Mouse (Mus musculus) right cerebral cortex, postnatal 36 days (tissue): ENCODE measurements around the gene Ninl.

Source experiments
- DNase-seq, 2 experiments: peaks; one replicate each; pipeline ENCODE4 v3.0.0; 2022; ENCODE audit warnings: low spot score in 2 of 2, mixed read lengths in 1 of 2

Ninl gene

GRCm38 (mm10) chr2:150904936-150905450 is 134.2 kb downstream of the Ninl start, which contains the start of gene Gins1:
Gene Gins1 (plus strand): TSS chr2:150905400.
- DNase-seq = no peak

DNA sequence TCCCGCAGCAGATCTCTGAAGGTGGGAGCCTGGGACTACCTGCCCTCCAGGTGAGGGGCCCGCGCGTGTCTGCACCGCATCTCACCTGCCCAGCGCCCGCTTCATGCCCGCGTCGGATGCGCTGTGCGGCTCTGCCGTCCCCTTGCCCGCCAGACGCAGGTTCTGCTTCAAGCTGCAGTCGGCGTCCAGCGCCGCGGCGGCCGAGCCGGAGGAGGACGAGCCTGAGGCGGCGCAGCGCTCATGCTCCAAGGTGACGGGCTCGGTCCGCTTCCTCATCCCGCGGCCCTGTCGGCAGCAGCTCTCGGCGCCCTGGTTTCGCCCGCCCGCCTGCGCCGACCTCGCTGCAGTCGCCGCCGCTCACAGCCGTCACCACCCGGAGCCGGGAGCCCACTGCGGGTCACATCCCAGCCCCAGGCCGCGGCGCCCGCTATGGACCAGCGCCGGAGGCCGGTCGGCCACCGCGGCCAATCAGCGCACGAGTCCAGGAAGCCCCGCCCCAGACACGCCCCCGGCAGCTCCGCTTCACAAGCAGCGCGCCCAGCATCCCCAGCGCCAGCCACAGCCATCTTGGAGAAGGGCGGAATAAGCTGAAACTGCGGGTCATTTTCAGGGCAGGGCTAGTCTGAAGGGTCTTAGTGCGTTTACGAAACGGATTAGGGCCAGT is 134.8 kb downstream of the Ninl start, which contains the start of gene Abhd12:
Abhd12 (minus strand) TSS at position 470 of the 664 bp plus-strand sequence.
- peak; percentile 96 for DNase-seq

- no peak for DNase-seq
These were observed 136.8 kb downstream of the Ninl start for GRCm38 (mm10) chr2:150902347-150902746.

GRCm38 (mm10) chr2:150900341-150900740 is 138.8 kb downstream of the Ninl start:
- no peak for DNase-seq

DNA sequence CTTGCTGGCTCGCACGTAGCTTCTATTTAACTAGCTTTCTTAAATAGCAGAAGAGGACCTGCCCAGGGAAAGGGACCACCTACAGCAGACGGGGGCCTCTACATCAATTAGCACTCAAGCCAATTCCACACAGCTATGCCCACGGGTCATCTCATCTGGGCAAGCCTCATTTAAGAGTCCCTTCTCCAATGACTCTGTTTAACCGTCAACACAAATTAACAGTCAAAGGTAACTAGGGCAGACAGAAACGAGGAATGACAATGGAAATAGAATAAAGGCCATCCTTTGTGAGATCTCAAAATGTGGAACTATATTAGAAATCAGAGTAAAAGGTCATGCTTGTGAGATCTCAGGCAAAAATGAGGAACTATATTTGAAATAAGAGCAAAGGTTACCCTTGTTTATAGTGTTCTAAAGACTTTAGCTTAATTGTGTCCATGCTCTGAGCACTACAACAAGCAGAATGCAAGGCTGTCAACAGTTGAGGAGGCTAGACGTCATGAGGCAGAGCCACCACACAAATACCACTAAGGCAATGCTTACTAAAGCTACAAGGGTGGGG is 143.4 kb downstream of the Ninl start:
- DNase-seq = no peak

GRCm38 (mm10) chr2:150894617-150895267 is 144.4 kb downstream of the Ninl start:
- DNase-seq = no peak

DNA sequence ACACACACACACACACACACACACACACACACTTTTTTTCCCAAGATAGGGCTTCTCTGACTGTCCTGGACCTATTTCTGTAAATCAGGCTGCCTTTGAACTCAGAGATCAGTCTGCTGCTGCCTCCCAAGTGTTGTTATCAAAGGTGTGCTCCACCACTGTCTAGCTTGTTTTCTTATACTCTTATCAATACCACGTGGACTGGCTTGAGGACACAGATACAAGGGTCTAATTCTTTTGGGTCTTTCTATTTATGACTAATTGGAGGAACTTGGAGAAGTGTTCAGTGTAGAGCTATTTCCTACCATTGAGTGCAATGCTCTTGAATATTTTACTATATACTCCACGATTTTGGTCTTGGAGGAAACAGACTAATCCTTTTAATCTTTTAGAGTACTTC is 151.8 kb downstream of the Ninl start:
- no peak for DNase-seq

- DNase-seq = no peak
These were observed 152.9 kb downstream of the Ninl start for GRCm38 (mm10) chr2:150886315-150886714.

GRCm38 (mm10) chr2:150885814-150886213 is 153.4 kb downstream of the Ninl start:
- DNase-seq = no peak

GRCm38 (mm10) chr2:150884779-150885110 is 154.4 kb downstream of the Ninl start:
- DNase-seq = no peak
